Mouse (Mus musculus): ENCODE measurements around the gene Gm21981. TPM values are rescaled to one million over a fixed set of nuclear protein-coding genes. Genes with fewer than 3 reads are reported as not detected.

Gene Gm21981
- polyA plus RNA-seq, 1 experiment = 5.8 TPM

DNA sequence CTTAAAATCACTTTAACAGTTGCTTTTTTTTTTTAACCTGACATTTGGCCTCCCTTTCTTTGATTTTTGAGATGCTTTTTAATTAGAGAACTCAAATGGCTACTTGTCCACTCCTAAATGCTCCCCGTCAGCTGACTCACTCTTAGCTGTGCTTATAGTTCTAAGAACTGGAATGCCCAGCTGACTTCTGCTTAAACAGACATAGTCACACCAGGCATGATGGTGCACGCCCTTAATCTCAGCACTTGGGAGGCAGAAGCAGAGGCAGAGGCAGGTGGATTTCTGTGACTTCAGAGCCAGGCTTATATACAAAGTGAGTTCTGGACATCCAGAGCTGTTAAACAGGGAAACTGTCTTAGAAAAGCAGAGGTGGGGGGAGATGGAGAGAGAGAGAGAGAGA is 42.3 kb downstream of the Gm21981 start:
- TF ChIP-seq CTCF (IDR thresholded peaks at IDR 0.05; ENCODE audit: extremely low read depth, insufficient read depth, low read length) (no peak), POLR2A (IDR thresholded peaks at IDR 0.05; ENCODE audit: extremely low read depth, insufficient read depth, low read length) (no peak)
- H3K4me1 ChIP-seq (ENCODE audit: control insufficient read depth, insufficient read depth, low read length) = no peaks in the 10 kb centered on the region
- no peak overlapping the region for H3K27ac ChIP-seq (ENCODE audit: insufficient read depth, low read length)
- H3K4me3 ChIP-seq (ENCODE audit: insufficient read depth, low read length) = no peak overlapping the region

DNA sequence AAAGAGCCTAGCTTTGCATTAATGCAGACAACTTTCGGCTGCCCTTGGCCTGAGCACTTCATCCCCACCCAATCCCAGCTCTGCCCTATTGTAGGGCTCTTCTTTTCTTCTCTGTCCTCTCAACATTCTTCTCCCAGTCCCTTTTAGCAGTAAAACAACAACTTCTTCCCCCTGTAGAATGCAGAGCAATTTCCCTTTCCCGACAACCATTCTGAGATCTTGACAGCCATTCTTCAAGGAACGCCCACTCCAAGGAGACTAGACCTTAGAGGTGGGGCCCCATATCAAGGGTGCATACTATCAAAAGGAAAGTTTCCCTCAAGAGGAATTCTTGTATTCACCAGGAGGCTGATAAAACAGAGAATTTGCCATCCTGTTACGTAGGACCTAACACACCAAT is 45.3 kb downstream of the Gm21981 start:
- H3K4me3 ChIP-seq (ENCODE audit: insufficient read depth, low read length) = no peak overlapping the region
- TF ChIP-seq CTCF (IDR thresholded peaks at IDR 0.05; ENCODE audit: extremely low read depth, insufficient read depth, low read length) (no peak), POLR2A (IDR thresholded peaks at IDR 0.05; ENCODE audit: extremely low read depth, insufficient read depth, low read length) (no peak)
- H3K4me1 ChIP-seq (ENCODE audit: control insufficient read depth, insufficient read depth, low read length) = no peaks in the 10 kb centered on the region
- no peak overlapping the region for H3K27ac ChIP-seq (ENCODE audit: insufficient read depth, low read length)

DNA sequence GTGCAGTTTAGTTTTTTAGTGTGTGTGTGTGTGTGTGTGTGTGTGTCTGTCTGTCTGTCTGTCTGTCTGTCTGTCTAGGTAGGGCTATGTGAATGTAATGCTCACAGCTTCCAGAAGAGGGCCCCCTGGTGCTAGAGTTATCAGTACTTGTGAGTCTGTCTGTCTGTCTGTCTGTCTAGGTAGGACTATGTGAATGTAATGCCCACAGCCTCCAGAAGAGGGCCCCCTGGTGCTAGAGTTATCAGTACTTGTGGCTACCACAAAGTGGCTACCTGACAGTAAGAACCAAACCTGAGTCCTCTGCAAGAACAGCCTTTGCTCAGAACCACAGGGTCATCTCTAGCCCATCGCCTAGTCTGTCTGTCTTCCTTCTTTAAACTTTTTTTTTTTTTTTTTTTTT is 47.6 kb downstream of the Gm21981 start:
- TF ChIP-seq POLR2A (IDR thresholded peaks at IDR 0.05; ENCODE audit: extremely low read depth, insufficient read depth, low read length) = no peak
- TF ChIP-seq CTCF (IDR thresholded peaks at IDR 0.05; ENCODE audit: extremely low read depth, insufficient read depth, low read length) = peak; percentile 58
- no peak overlapping the region for H3K27ac ChIP-seq (ENCODE audit: insufficient read depth, low read length)

DNA sequence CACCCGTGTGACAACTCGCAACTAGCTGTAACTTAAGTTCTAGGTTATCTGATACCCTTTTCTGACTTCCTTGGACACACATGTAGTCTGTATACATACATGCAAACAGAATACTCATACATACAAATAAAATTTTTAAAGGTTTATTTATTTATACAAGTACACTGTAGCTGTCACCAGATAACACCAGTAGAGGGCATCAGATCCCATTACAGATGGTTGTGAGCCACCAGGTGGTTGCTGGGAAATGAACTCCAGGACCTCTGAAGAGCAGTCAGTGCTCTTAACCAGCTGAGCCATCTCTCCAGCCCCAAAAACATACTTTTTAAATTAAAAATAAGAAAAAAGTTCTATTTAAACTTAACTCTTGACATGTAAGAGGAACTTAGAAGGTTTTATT is 51.3 kb downstream of the Gm21981 start:
- no peak for TF ChIP-seq CTCF (IDR thresholded peaks at IDR 0.05; ENCODE audit: extremely low read depth, insufficient read depth, low read length)
- no peak for TF ChIP-seq POLR2A (IDR thresholded peaks at IDR 0.05; ENCODE audit: extremely low read depth, insufficient read depth, low read length)
- no peak overlapping the region for H3K4me3 ChIP-seq (ENCODE audit: insufficient read depth, low read length)
- no peak overlapping the region for H3K27ac ChIP-seq (ENCODE audit: insufficient read depth, low read length)
- H3K4me1 ChIP-seq (ENCODE audit: control insufficient read depth, insufficient read depth, low read length) = no peaks in the 10 kb centered on the region

More for the DNA sequence above, 47.6 kb downstream of the Gm21981 start:
- H3K4me1 ChIP-seq (ENCODE audit: control insufficient read depth, insufficient read depth, low read length) = no peaks in the 10 kb centered on the region
- no peak overlapping the region for H3K4me3 ChIP-seq (ENCODE audit: insufficient read depth, low read length)

Other genes starting within 250 kb of the Gm21981 start
- 25.9 and 28.0 TPM in 2 replicates for gene Taf8, start 192.2 kb downstream of the Gm21981 start, polyA plus RNA-seq (2012; rRNA removed)
- 31.3 and 32.5 TPM in 2 replicates for gene Ccnd3, start 189.4 kb downstream of the Gm21981 start, polyA plus RNA-seq (2012; rRNA removed)
- 17.0 and 17.6 TPM in 2 replicates for gene Bysl, start 83.0 kb downstream of the Gm21981 start, polyA plus RNA-seq (2012; rRNA removed)
- 32.6 and 34.0 TPM in 2 replicates for gene Med20, start 82.9 kb downstream of the Gm21981 start, polyA plus RNA-seq (2012; rRNA removed)
- 1.9 and 2.9 TPM in 2 replicates for gene Gm20517, start 82.9 kb downstream of the Gm21981 start, polyA plus RNA-seq (2012; rRNA removed)
- 12.4 and 12.5 TPM in 2 replicates for gene Usp49, start 63.8 kb downstream of the Gm21981 start, polyA plus RNA-seq (2012; rRNA removed)
- 164 and 167 TPM in 2 replicates for gene Tomm6, start 6.1 kb downstream of the Gm21981 start, polyA plus RNA-seq (2012; rRNA removed)
- 35.9 and 40.2 TPM in 2 replicates for gene Frs3, start 5.4 kb downstream of the Gm21981 start, polyA plus RNA-seq (2012; rRNA removed)
- gene Prickle4, start 281 bp upstream of the Gm21981 start, polyA plus RNA-seq (2012; rRNA removed) = 0.59 and 1.3 TPM in 2 replicates
- gene Pgc, start 32.4 kb upstream of the Gm21981 start, polyA plus RNA-seq (2012; rRNA removed) = not detected in 2 replicates
- 11.1 and 11.4 TPM in 2 replicates for gene Tfeb, start 42.6 kb upstream of the Gm21981 start, polyA plus RNA-seq (2012; rRNA removed)
- gene Mdfi, start 140.2 kb upstream of the Gm21981 start, polyA plus RNA-seq (2012; rRNA removed) = 1.5 and 2.1 TPM in 2 replicates
- 44.5 and 48.1 TPM in 2 replicates for gene Foxp4, start 230.2 kb upstream of the Gm21981 start, polyA plus RNA-seq (2012; rRNA removed)

All from cortical plate, adult 2 months (tissue).